Mouse (Mus musculus) bone marrow, adult 2 months (tissue): ENCODE measurements around the gene Rassf5.

Experiments
- CTCF ChIP-seq: fragments of 200-500 bp; IDR thresholded peaks from 2 replicates; pipeline ENCODE4 v1.5.1; 2011; ENCODE audit warnings: low read length, control low read depth; ENCODE audit not compliant: control insufficient read depth, insufficient read depth
- POLR2A ChIP-seq: fragments of 200-500 bp; IDR thresholded peaks from 2 replicates; pipeline ENCODE4 v1.6.1; 2011; ENCODE audit warnings: low read depth, mild to moderate bottlenecking, control low read depth, low read length, borderline replicate concordance; ENCODE audit not compliant: control insufficient read depth

GRCm38 (mm10) chr1:131279456-131279776 lies 34.4 kb upstream of the Rassf5 start, which contains the start of gene Ikbke:
- TF ChIP-seq CTCF (no peak), POLR2A (no peak)
